Comparison of ENCODE assay signal across 28 mouse cellular contexts in genomic region chr10:59600516-59600915, GRCm38 (mm10). TPM values are rescaled to one million over a fixed set of nuclear protein-coding genes. Genes with fewer than 3 reads are reported as not detected.
"Had no signal": no experiment of that assay in that cellular context is flagged by ENCODE, and none has a peak within 500 bp of the region (broad histone marks: within the 10 kb centered on the region; RNA-seq: fewer than 3 reads in every experiment).

No protein-coding gene starts in this region.

- H3K9me3 ChIP-seq: limb, embryonic 12.5 days; limb, embryonic 15.5 days; midbrain, embryonic 12.5 days; midbrain, embryonic 15.5 days; neural tube, embryonic 12.5 days; neural tube, embryonic 15.5 days had no signal

- H3K9ac ChIP-seq: limb, embryonic 12.5 days; limb, embryonic 15.5 days; liver, embryonic 14.5 days; liver, postnatal 0 days; lung, embryonic 14.5 days; midbrain, embryonic 12.5 days; midbrain, embryonic 15.5 days; neural tube, embryonic 12.5 days; neural tube, embryonic 15.5 days had no signal

- H3K4me2 ChIP-seq: limb, embryonic 12.5 days; limb, embryonic 15.5 days; liver, embryonic 11.5 days; lung, embryonic 14.5 days; midbrain, embryonic 12.5 days; midbrain, embryonic 15.5 days; neural tube, embryonic 12.5 days; neural tube, embryonic 15.5 days had no signal

- H3K36me3 ChIP-seq: midbrain, embryonic 12.5 days; midbrain, embryonic 15.5 days; neural tube, embryonic 12.5 days had no signal

- H3K4me3 ChIP-seq: limb, embryonic 12.5 days; limb, embryonic 15.5 days; midbrain, embryonic 12.5 days; midbrain, embryonic 15.5 days; neural tube, embryonic 12.5 days; neural tube, embryonic 15.5 days had no signal

- H3K27me3 ChIP-seq: limb, embryonic 12.5 days; limb, embryonic 15.5 days; midbrain, embryonic 12.5 days; midbrain, embryonic 15.5 days; neural tube, embryonic 12.5 days; neural tube, embryonic 15.5 days had no signal

- DNase-seq: kidney, postnatal 36 days; left cerebral cortex, postnatal 4 days; liver, postnatal 0 days; lung, embryonic 14.5 days; retina, postnatal 1 day; right cerebral cortex, postnatal 25 days; thymus, adult 2 months; thymus, postnatal 14 days; thymus, postnatal 4 days had no signal

- H3K27ac ChIP-seq: kidney, postnatal 0 days; limb, embryonic 12.5 days; limb, embryonic 15.5 days; liver, embryonic 14.5 days; macrophage; midbrain, embryonic 12.5 days; midbrain, embryonic 15.5 days; neural tube, embryonic 12.5 days; neural tube, embryonic 15.5 days; stomach, postnatal 0 days had no signal

- H3K4me1 ChIP-seq: midbrain, embryonic 12.5 days; midbrain, embryonic 15.5 days; neural tube, embryonic 12.5 days had no signal

- ATAC-seq: liver, postnatal 0 days; lung, postnatal 0 days; midbrain, embryonic 15.5 days had no signal

RNA-seq across cellular contexts. Expression of gene Gm10322, which starts 15.3 kb away (rescaled TPM):
- total RNA-seq: layer of hippocampus, adult 8-10 months; layer of hippocampus, postnatal 10 days; left cerebral cortex, adult 8-10 months; left cerebral cortex, postnatal 14 days; left cerebral cortex, postnatal 4 days; megakaryocyte, adult 5-6 weeks had no signal
- polyA plus RNA-seq: kidney, embryonic 14.5 days; limb, embryonic 12.5 days; limb, embryonic 15.5 days; liver, embryonic 11.5 days; liver, embryonic 14.5 days; liver, postnatal 0 days; lung, embryonic 14.5 days; lung, postnatal 0 days; macrophage; midbrain, embryonic 12.5 days; midbrain, embryonic 15.5 days; neural tube, embryonic 12.5 days; neural tube, embryonic 15.5 days; stomach, embryonic 14.5 days; stomach, postnatal 0 days had no signal
